Mouse (Mus musculus): ENCODE measurements at regions not wholly inside any gene's neighbourhood (a gene's known extent, or its start where the extent isn't known, plus 50 kb on each side); places are given as distances from the start of the nearest gene placed in this dataset.

DNA sequence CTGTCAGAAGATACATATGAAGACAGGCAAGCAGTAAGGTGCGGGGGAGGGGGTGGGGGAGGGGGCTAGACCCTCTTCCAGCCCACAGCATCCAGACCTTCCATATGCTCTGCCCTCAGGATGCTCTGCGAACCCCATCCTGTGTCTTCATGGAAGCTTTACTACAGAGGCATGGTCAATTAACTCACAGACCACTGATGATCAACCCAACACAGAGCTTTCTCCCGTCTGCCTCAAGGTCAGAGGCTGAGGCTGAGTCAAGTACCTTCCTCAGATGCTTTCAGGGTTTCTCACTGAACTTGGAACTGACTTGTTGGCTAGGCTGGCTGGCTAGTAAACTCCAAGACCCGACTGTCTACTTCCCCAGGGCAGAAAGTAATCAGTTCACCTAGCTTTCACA lies 98.6 kb upstream of the Trpm1 start:
- DNase-seq (ENCODE audit: low spot score) (no peak), ATAC-seq (ENCODE audit: insufficient read depth, low FRiP score, low TSS enrichment) (no peak)
- WGBS: 87% methylated on average over 4 of the region's 4 CpGs

GRCm38 (mm10) chr7:64053766-64054165 lies 99.9 kb upstream of the Trpm1 start:
- Histone ChIP-seq H3K4me2 (ENCODE audit: low read depth) (no peak overlapping the region), H3K36me3 (ENCODE audit: control insufficient read depth, insufficient read depth, low read length) (no peaks in the 10 kb centered on the region), H3K9ac (ENCODE audit: low read length) (no peak overlapping the region), H3K27me3 (ENCODE audit: control insufficient read depth, insufficient read depth, low read length) (no peaks in the 10 kb centered on the region), H3K4me3 (ENCODE audit: low read depth, low read length) (no peak overlapping the region), H3K9me3 (ENCODE audit: control insufficient read depth, low read length) (no peaks in the 10 kb centered on the region), H3K27ac (ENCODE audit: low read depth, low read length) (no peak overlapping the region), H3K4me1 (ENCODE audit: control insufficient read depth, insufficient read depth, low read length) (no peaks in the 10 kb centered on the region)
- DNase-seq (ENCODE audit: low spot score): no peak
- no peak for ATAC-seq (ENCODE audit: insufficient read depth, low FRiP score, low TSS enrichment)
- WGBS: 62% methylated on average over 12 of the region's 12 CpGs

More for the DNA sequence above, 98.6 kb upstream of the Trpm1 start:
- Histone ChIP-seq H3K27me3 (ENCODE audit: control insufficient read depth, insufficient read depth, low read length) (no peaks in the 10 kb centered on the region), H3K27ac (ENCODE audit: low read depth, low read length) (no peak overlapping the region), H3K9ac (ENCODE audit: low read length) (no peak overlapping the region), H3K4me1 (ENCODE audit: control insufficient read depth, insufficient read depth, low read length) (no peaks in the 10 kb centered on the region), H3K9me3 (ENCODE audit: control insufficient read depth, low read length) (no peaks in the 10 kb centered on the region), H3K4me3 (ENCODE audit: low read depth, low read length) (no peak overlapping the region), H3K4me2 (ENCODE audit: low read depth) (no peak overlapping the region), H3K36me3 (ENCODE audit: control insufficient read depth, insufficient read depth, low read length) (no peaks in the 10 kb centered on the region)

DNA sequence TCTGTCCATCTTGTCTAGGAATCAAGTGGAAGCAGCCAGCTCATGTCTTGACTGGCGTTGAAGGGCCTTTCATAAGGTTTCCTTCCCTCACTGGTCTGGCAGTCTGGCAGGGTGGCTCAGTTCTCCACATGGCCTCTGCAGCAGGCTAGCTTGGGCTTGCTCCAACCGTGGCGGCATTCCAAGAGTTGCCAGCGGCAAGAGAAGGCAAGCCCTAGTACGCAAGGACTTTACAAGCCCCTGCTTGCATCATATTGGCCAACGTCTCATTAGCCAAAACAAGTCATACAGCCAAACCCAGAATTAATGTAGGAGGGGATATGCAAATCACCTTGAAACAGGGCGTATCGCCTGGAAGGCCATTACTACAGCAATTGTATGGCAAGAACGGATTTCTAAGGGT lies 101.2 kb upstream of the Trpm1 start:
- H3K36me3 ChIP-seq (ENCODE audit: control insufficient read depth, insufficient read depth, low read length): no peaks in the 10 kb centered on the region
- H3K4me2 ChIP-seq (ENCODE audit: low read depth): no peak overlapping the region
- no peaks in the 10 kb centered on the region for H3K9me3 ChIP-seq (ENCODE audit: control insufficient read depth, low read length)
- no peak for ATAC-seq (ENCODE audit: insufficient read depth, low FRiP score, low TSS enrichment)
- no peak overlapping the region for H3K4me3 ChIP-seq (ENCODE audit: low read depth, low read length)
- no peaks in the 10 kb centered on the region for H3K27me3 ChIP-seq (ENCODE audit: control insufficient read depth, insufficient read depth, low read length)
- peaks cover 4% of the 10 kb centered on the region; the same call in 1 of the 2 replicates for H3K4me1 ChIP-seq (ENCODE audit: control insufficient read depth, insufficient read depth, low read length)
- no peak overlapping the region for H3K9ac ChIP-seq (ENCODE audit: low read length)
- WGBS: 89% methylated on average over 9 of the region's 9 CpGs
- H3K27ac ChIP-seq (ENCODE audit: low read depth, low read length): no peak overlapping the region
- no peak for DNase-seq (ENCODE audit: low spot score)

DNA sequence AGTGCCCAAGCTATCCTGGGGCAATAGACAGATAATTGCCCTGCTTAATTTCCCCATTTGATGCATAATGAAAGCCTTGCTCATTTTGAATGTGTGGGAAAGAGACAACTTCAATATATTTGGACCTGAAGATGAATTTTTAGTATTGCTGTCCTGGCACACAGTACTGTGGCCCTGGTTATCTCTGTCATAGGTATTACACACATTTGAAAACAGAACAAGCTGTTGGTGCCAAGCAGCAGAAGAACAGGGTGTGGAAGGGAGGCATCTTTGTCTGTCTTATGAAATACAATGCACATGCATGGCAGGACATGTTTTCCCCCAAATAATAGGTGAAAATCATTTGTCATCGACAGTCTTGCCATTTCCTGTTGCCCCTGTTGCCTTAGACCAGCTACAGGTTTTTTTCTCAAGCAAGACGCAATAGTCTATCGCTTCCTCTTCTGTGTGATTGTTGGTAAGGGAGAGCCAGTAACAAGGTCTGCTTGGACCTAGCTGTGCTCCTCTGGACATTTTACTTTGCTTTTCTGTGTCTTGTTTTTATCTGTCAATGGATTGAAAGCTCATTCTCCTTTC lies 102.7 kb upstream of the Trpm1 start:
- Histone ChIP-seq H3K4me2 (ENCODE audit: low read depth) (no peak overlapping the region), H3K4me3 (ENCODE audit: low read depth, low read length) (no peak overlapping the region), H3K27ac (ENCODE audit: low read depth, low read length) (no peak overlapping the region), H3K4me1 (ENCODE audit: control insufficient read depth, insufficient read depth, low read length) (peaks cover 4% of the 10 kb centered on the region; the same call in 1 of the 2 replicates), H3K36me3 (ENCODE audit: control insufficient read depth, insufficient read depth, low read length) (no peaks in the 10 kb centered on the region), H3K9me3 (ENCODE audit: control insufficient read depth, low read length) (no peaks in the 10 kb centered on the region), H3K27me3 (ENCODE audit: control insufficient read depth, insufficient read depth, low read length) (no peaks in the 10 kb centered on the region), H3K9ac (ENCODE audit: low read length) (no peak overlapping the region)
- ATAC-seq (ENCODE audit: insufficient read depth, low FRiP score, low TSS enrichment) (no peak), DNase-seq (ENCODE audit: low spot score) (no peak)
- WGBS: 96% methylated on average over 3 of the region's 3 CpGs

GRCm38 (mm10) chr7:64050246-64050645 lies 103.4 kb upstream of the Trpm1 start:
- peak overlapping the region; percentile 14; the same call in 1 of the 2 replicates for H3K27ac ChIP-seq (ENCODE audit: low read depth, low read length)
- H3K9ac ChIP-seq (ENCODE audit: low read length): no peak overlapping the region
- H3K36me3 ChIP-seq (ENCODE audit: control insufficient read depth, insufficient read depth, low read length): no peaks in the 10 kb centered on the region
- H3K4me1 ChIP-seq (ENCODE audit: control insufficient read depth, insufficient read depth, low read length): peaks cover 4% of the 10 kb centered on the region; the same call in 1 of the 2 replicates
- H3K9me3 ChIP-seq (ENCODE audit: control insufficient read depth, low read length): no peaks in the 10 kb centered on the region
- H3K4me2 ChIP-seq (ENCODE audit: low read depth): no peak overlapping the region
- H3K4me3 ChIP-seq (ENCODE audit: low read depth, low read length): no peak overlapping the region
- WGBS: 76% methylated on average over 5 of the region's 5 CpGs
- ATAC-seq (ENCODE audit: insufficient read depth, low FRiP score, low TSS enrichment) (no peak), DNase-seq (ENCODE audit: low spot score) (no peak)
- H3K27me3 ChIP-seq (ENCODE audit: control insufficient read depth, insufficient read depth, low read length): no peaks in the 10 kb centered on the region

GRCm38 (mm10) chr7:64049183-64049965 lies 104.3 kb upstream of the Trpm1 start:
- Histone ChIP-seq H3K9me3 (ENCODE audit: control insufficient read depth, low read length) (no peaks in the 10 kb centered on the region), H3K9ac (ENCODE audit: low read length) (peak overlapping the region; percentile 79), H3K4me2 (ENCODE audit: low read depth) (peak overlapping the region; percentile 72), H3K27me3 (ENCODE audit: control insufficient read depth, insufficient read depth, low read length) (no peaks in the 10 kb centered on the region), H3K27ac (ENCODE audit: low read depth, low read length) (no peak overlapping the region), H3K4me3 (ENCODE audit: low read depth, low read length) (peak overlapping the region; percentile 36), H3K4me1 (ENCODE audit: control insufficient read depth, insufficient read depth, low read length) (peaks cover 4% of the 10 kb centered on the region; the same call in 1 of the 2 replicates), H3K36me3 (ENCODE audit: control insufficient read depth, insufficient read depth, low read length) (no peaks in the 10 kb centered on the region)
- WGBS: 73% methylated on average over 11 of the region's 11 CpGs
- ATAC-seq (ENCODE audit: insufficient read depth, low FRiP score, low TSS enrichment) (no peak; the same call in 1 of the 2 replicates), DNase-seq (ENCODE audit: low spot score) (no peak)

DNA sequence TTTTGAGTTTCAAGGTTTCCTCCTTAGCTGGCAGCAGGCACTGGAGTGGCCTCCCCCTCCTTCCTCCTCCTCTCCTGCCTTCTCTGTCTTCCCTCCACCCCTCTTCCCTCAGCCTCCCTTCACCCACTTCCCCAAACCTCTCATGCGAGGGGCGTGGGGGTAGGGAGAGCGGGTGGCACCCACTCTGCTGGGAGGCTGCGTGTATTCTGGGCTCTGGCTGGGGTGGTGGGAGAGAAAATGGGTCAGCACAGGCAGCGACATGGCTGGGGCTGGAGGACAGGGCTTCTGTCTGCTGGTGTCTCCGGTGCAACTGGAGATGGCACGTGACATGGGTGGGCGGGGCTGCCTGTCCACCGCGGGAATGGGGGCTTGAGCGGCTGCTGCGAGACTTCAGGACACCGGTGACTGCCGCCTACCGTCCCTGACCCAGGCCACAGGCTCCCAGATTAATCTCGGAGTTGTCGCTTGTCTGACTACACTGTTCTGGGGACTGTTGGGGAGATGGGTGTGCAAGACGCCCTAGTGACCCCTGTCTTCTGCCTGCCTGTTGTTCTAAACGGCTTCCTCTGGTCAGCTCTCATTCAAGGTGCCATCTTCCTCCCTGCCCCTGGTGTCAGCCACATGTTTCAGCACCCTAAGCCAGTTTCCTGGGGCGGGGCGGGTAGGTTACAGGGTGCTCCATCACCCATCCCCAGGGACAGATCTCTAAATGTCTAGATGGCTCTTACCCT lies 105.0 kb upstream of the Trpm1 start:
- DNase-seq (ENCODE audit: low spot score) (peak; percentile 87), ATAC-seq (ENCODE audit: insufficient read depth, low FRiP score, low TSS enrichment) (peak; percentile 88)
- H3K9me3 ChIP-seq (ENCODE audit: control insufficient read depth, low read length): no peaks in the 10 kb centered on the region
- peak overlapping the region; percentile 44; the same call in 1 of the 2 replicates for H3K27ac ChIP-seq (ENCODE audit: low read depth, low read length)
- H3K4me2 ChIP-seq (ENCODE audit: low read depth): peak overlapping the region; percentile 72
- H3K9ac ChIP-seq (ENCODE audit: low read length): peak overlapping the region; percentile 79
- 5% methylated on average over 21 of the region's 21 CpGs for WGBS
- H3K4me1 ChIP-seq (ENCODE audit: control insufficient read depth, insufficient read depth, low read length): peaks cover 4% of the 10 kb centered on the region; the same call in 1 of the 2 replicates
- no peaks in the 10 kb centered on the region for H3K36me3 ChIP-seq (ENCODE audit: control insufficient read depth, insufficient read depth, low read length)
- peak overlapping the region; percentile 36 for H3K4me3 ChIP-seq (ENCODE audit: low read depth, low read length)
- H3K27me3 ChIP-seq (ENCODE audit: control insufficient read depth, insufficient read depth, low read length): no peaks in the 10 kb centered on the region

GRCm38 (mm10) chr7:64047831-64048230 lies 105.8 kb upstream of the Trpm1 start:
- Histone ChIP-seq H3K4me1 (ENCODE audit: control insufficient read depth, insufficient read depth, low read length) (peaks cover 4% of the 10 kb centered on the region; the same call in 1 of the 2 replicates), H3K27me3 (ENCODE audit: control insufficient read depth, insufficient read depth, low read length) (no peaks in the 10 kb centered on the region), H3K9me3 (ENCODE audit: control insufficient read depth, low read length) (no peaks in the 10 kb centered on the region), H3K4me2 (ENCODE audit: low read depth) (no peak overlapping the region), H3K4me3 (ENCODE audit: low read depth, low read length) (no peak overlapping the region), H3K9ac (ENCODE audit: low read length) (no peak overlapping the region), H3K36me3 (ENCODE audit: control insufficient read depth, insufficient read depth, low read length) (no peaks in the 10 kb centered on the region), H3K27ac (ENCODE audit: low read depth, low read length) (no peak overlapping the region)
- WGBS: 80% methylated on average over 4 of the region's 4 CpGs
- ATAC-seq (ENCODE audit: insufficient read depth, low FRiP score, low TSS enrichment) (no peak), DNase-seq (ENCODE audit: low spot score) (no peak)
